Mouse (Mus musculus): Measurements from ENCODE around the gene Tnxb.
"Not testable (repeated sequence)": the region's sequence is repeated elsewhere in the genome, so short reads cannot be mapped to it uniquely, and the experiment has no call there.

Gene Tnxb

GRCm38 (mm10) chr17:34737466-34737865, 67.1 kb downstream of the Tnxb start:
- not testable (repeated sequence) for DNase-seq (ENCODE audit: low spot score)

GRCm38 (mm10) chr17:34739708-34740107, 69.4 kb downstream of the Tnxb start:
- DNase-seq (ENCODE audit: low spot score): not testable (repeated sequence)

GRCm38 (mm10) chr17:34740280-34740679, 69.9 kb downstream of the Tnxb start:
- DNase-seq (ENCODE audit: low spot score): no peak

GRCm38 (mm10) chr17:34743719-34744118, 73.4 kb downstream of the Tnxb start, which contains the start of gene C4b:
C4b (minus strand) TSS chr17:34743882.
- DNase-seq (ENCODE audit: low spot score): no peak

- no peak for DNase-seq (ENCODE audit: low spot score)
Observed at GRCm38 (mm10) chr17:34744206-34744605, 73.9 kb downstream of the Tnxb start.

- not testable (repeated sequence) for DNase-seq (ENCODE audit: low spot score)
Observed at GRCm38 (mm10) chr17:34744611-34745010, 74.3 kb downstream of the Tnxb start.

GRCm38 (mm10) chr17:34745166-34745565, 74.8 kb downstream of the Tnxb start:
- DNase-seq (ENCODE audit: low spot score): not testable (repeated sequence)

- no peak for DNase-seq (ENCODE audit: low spot score)
Observed at GRCm38 (mm10) chr17:34746531-34746930, 76.2 kb downstream of the Tnxb start.

- DNase-seq (ENCODE audit: low spot score): no peak
Observed at GRCm38 (mm10) chr17:34761471-34761870, 91.1 kb downstream of the Tnxb start.
